Mouse (Mus musculus) bone marrow, adult 2 months (tissue): ENCODE measurements at regions not wholly inside any gene's neighbourhood (a gene's known extent, or its start where the extent isn't known, plus 50 kb on each side); places are given as distances from the start of the nearest gene placed in this dataset.

ENCODE experiments used
- CTCF ChIP-seq: fragments of 200-500 bp; IDR thresholded peaks from 2 replicates; pipeline ENCODE4 v1.5.1; 2011; ENCODE audit warnings: low read length, control low read depth; ENCODE audit not compliant: control insufficient read depth, insufficient read depth
- POLR2A ChIP-seq: fragments of 200-500 bp; IDR thresholded peaks from 2 replicates; pipeline ENCODE4 v1.6.1; 2011; ENCODE audit warnings: low read depth, mild to moderate bottlenecking, control low read depth, low read length, borderline replicate concordance; ENCODE audit not compliant: control insufficient read depth

GRCm38 (mm10) chr9:73272614-73273013 lies 159.4 kb downstream of the Rsl24d1 start:
- TF ChIP-seq CTCF, result no peak
- TF ChIP-seq POLR2A, result no peak
